Mouse (Mus musculus) fat pad, adult 2 months (tissue): Measurements from ENCODE around the gene BC016579.

Experiments
- DNase-seq: peaks from one replicate; pipeline ENCODE4 v3.0.0-alpha.2; 2011; ENCODE audit warnings: low read depth, low spot score; ENCODE audit errors: extremely low read depth

Gene BC016579

DNA sequence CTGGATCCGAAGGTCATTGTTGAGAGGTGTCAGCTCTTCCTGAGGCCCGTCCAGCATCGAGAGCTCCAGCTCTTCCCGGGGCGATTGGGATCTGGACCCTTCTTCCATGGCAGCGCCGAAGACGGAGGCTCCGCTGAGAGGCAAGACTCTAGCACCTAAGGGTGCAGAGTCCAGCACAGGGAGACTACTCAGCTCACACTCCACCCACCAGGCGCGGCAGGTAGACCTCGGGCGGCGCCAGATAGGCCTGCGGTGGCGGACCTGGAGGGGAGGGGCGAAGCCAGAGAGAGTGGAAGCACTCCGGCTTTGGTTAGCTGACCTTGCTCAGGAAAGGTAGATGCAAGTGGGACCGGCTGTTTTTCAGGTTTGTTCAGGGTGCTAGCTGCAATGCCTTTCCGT, at the start of gene BC016579:
BC016579 (minus strand) TSS at position 135 of the 399 bp plus-strand sequence.
- no peak for DNase-seq

DNA sequence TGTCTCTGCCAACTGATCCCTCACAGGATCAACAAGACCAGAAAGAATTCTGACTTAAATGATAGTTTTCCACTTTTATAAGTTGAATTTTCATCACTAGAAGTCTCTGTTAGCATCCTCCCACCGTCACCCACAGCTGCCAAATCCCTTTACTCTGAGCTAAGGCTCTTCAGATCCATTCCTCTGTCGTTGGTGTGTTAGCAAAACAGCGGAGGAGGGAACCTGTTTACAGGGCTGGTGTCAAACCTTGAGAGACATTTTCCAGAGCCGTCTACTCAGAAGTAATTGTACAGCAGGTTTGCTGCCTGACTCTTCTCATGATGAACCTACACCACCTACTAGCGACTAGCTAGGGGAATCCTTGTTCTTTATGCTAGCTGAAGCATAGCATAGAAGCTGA, 45.4 kb upstream of the BC016579 start:
- no peak for DNase-seq

DNA sequence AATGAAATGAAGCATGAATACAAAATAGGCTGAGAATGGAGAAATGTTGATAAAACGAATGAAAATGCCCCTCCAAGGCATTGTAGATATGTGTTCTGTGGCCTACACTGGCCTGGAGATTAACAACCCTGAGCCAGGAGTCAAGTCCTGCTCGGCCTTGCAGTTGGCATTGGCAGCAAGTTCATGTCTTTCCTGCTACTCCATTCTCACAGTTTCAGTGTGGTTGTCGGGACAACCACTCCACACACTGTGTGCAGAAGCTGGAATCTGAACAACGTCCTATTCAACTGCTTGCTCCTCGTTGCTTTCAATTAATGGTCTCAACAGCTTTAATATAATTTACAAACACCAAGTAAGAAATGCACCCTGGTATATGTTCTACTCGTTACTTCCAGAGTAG, 44.1 kb upstream of the BC016579 start:
- DNase-seq = no peak

DNA sequence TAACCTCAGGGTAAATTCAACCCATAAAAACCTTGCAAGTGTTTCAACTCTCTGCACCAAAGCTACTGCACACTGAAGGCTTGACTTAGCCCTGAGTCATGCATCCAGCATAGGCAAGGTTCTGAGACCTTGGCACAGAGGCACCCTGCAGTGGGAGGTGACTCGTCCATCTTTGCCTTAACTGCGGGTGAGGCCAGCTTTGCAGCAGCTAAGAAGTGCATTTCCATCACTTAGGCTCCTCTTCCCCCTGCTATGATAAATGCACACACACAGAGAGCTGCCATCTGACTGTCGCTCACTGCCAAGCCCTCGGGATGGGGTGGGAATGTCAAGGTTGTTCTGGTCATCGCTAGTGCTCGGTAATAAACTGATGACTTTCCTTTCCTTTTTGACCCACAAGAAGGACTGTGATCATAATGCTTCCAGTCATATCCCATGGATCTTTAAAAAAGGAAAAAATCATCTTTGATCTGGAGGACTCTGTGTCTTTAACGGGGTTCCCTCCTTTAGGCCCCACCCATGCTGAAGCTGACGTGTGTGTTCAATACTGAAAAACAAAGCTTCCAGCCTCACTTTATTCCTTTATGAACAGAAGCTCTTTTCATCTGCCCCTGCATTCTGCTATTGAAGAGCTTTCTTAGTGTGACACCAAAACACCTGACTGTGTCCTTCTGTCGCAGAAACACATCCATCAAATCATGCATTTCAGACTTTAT, 41.7 kb upstream of the BC016579 start:
- no peak for DNase-seq

DNA sequence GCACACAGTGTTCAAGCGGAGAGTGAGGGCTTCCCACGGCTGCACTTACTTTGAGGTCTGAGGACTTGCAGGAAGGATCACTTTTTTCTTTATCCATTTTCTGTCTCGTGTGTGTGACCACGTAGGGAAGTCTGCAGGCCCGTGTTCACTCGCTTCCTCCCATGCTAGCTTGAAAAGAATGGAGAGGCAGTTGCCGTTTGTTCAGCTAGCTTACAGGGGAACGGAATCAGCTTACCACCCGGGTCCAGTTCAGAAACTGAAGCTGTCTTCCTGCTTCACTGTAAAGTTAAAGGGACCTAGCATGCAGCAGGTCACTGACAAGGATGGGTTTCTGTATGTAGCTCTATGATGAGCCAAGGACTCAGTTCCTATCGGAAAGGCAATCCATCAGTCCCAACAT, 39.7 kb upstream of the BC016579 start, which contains the start of gene Tmprss7:
Tmprss7 (minus strand) TSS at position 101 of the 400 bp plus-strand sequence.
- DNase-seq = no peak

DNA sequence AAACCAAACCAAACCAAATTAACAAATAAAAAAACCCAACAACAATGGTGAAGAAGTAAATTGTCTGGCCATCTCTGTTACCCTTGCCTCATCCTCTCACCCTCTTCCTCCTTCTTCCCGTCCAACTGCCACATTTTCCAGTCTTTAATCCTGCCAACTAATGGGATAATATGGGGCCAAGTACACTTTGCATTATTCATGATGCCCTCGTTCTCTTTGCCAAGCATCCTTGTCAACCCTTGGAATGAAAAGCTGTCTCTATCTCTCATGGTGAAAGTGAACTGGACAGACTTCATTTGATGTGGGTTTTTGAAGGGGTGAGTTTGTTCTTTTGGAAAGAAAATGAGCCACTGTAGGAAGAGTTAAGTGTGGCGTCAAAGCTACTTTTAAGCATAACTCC, 39.0 kb upstream of the BC016579 start:
- DNase-seq = no peak

- no peak for DNase-seq
Measured at GRCm38 (mm10) chr16:45690178-45690577, 36.3 kb upstream of the BC016579 start.

- DNase-seq = no peak
Measured at GRCm38 (mm10) chr16:45686833-45687232, 33.0 kb upstream of the BC016579 start.

GRCm38 (mm10) chr16:45685295-45685694, 31.4 kb upstream of the BC016579 start:
- no peak for DNase-seq

GRCm38 (mm10) chr16:45684815-45685214, 30.9 kb upstream of the BC016579 start:
- DNase-seq = no peak

- DNase-seq = no peak
Measured at GRCm38 (mm10) chr16:45676462-45676861, 22.6 kb upstream of the BC016579 start.

- no peak for DNase-seq
Measured at GRCm38 (mm10) chr16:45670005-45670404, 16.1 kb upstream of the BC016579 start.

GRCm38 (mm10) chr16:45668178-45668577, 14.3 kb upstream of the BC016579 start:
- no peak for DNase-seq

DNA sequence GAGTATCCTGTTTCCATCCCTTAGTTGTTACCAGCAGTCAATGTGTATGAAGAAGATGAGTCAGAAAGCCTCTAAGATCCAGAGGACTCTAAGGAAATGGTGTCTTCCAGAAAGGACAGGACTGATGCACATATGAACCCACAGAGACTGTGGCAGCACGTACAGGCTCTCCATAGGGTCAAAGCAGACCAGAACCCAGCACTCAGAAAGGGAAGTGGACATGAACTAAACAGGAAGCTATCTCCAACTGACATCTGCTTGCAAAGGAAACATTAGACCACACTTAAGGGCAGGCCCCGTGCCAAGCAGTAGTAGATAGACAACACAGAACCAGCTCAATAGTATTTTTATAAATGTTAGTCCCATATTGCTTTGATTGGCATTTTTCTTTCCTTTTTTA, 12.3 kb upstream of the BC016579 start:
- DNase-seq = no peak

DNA sequence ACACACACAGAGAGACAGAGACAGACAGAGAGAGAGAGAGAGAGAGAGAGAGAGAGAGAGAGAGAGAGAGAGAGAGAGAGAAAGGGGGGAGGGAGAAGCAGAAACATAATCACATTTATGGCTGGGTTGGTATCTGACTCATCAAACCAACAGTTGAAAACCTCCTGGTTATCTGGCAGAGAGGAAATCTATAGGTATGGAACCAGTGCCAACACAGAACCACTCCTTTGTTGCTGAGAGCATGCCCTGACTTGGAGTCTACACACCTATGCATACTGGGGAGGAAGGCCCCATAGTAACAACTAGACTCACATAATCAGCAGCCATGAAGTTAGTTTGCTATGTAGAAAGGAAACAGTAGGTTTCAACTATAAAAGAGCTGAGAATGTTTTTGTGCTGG, 8.5 kb upstream of the BC016579 start:
- DNase-seq = no peak

DNA sequence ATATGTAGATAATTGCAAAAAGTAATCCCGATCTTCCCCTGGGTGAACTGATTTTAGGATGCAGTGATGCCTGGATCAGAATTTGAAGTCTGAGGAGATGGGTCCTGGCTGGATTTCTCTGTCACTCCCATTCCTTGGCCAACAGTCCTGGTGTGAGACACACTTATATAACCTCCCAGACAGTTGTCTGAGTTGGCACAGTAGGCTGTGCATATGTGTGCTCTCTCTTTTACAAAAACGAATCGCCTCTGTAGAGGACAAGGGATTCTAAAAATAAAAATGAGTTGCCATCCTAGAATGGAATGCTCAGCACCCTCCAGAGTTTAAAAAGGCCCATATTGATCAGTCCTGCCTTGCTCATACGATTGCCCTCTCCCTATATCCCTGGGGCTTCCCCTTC, 5.7 kb upstream of the BC016579 start:
- no peak for DNase-seq

DNA sequence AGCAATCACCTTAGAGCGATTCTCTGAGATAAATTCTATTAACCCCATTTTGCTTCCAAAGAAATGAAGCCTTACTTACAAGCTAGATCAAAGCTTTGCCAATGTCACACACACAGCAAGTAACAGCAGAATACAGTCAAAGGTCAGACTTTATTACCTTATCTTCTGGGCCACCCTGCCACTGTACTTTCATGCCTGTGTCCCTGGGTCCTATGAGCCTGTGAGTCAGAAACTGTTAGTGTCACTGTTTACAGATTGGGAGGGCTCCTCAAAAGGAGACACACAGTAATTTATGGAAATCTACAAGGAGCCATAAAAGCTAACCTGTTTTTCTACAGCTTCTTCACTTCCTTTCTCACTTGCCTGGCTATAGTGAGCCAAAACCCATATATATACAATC, 4.4 kb upstream of the BC016579 start:
- no peak for DNase-seq

GRCm38 (mm10) chr16:45657574-45658159, 3.8 kb upstream of the BC016579 start:
- DNase-seq = no peak

GRCm38 (mm10) chr16:45654465-45654864, 597 bp upstream of the BC016579 start:
- no peak for DNase-seq

DNA sequence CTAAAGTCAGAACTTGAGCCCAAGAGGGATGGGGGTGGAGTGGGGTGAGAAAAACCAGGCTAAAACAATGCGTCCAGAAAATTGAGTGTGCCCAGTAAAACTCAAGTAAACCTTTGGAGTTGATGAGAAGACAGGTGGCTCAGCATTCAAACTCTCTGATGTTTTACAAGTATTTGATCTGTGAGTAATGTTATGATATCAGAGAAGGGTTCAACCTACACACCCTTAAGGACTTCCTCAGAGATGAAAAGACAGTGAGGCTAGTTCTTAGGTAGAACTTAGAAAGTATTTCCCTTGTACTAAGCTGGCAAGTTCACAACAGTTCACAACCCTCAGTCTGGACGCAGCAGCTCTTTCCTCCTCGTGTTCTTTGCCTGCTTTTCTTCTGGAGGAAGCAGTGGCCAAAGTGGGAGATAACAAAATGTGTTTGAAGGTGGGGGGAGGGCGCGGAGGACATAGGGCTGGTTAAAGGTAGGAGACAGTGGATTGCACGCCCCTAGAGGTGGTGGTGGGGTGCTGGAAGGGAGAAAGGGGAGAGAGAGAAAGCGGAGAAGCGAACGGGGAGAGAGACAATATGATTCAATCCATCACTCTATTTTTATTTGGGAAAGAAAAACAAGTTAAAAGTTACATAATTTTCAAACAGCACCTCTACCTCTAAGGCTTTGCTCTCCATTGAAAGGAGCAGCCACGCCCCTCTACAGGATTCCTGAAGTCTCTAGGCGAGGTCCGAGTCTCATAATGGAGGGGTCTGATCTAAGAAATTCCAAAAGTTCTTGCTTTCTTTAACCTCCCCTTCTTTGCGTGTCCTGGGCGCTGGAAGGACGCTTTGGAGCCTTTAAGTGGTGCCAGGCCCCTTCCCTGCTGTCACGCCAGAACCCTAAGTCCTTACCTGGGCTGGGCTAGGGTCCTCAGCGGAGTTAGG, 597 bp downstream of the BC016579 start:
- DNase-seq = no peak

- no peak for DNase-seq
Measured at GRCm38 (mm10) chr16:45651497-45651896, 2.4 kb downstream of the BC016579 start.

GRCm38 (mm10) chr16:45644380-45644779, 9.5 kb downstream of the BC016579 start:
- DNase-seq = no peak
